Mouse (Mus musculus) heart, adult 2 months (tissue): ENCODE results near the gene Lsm14a.

Experiments
- CTCF ChIP-seq: fragments of 200-600 bp; IDR thresholded peaks from 2 replicates; pipeline ENCODE4 v1.8.1; 2022; ENCODE audit warnings: antibody characterized with exemption, mild to moderate bottlenecking, moderate library complexity
- EP300 ChIP-seq: fragments of 200-500 bp; IDR thresholded peaks from 2 replicates; pipeline ENCODE4 v1.6.1; 2011; ENCODE audit warnings: low read depth, low read length, control low read depth; ENCODE audit not compliant: insufficient read depth
- POLR2A ChIP-seq: fragments of 200-500 bp; IDR thresholded peaks from 2 replicates; pipeline ENCODE4 v1.6.1; 2011; ENCODE audit warnings: mild to moderate bottlenecking, low read depth, low read length, control low read depth; ENCODE audit not compliant: insufficient read depth

- TF ChIP-seq CTCF (no peak), EP300 (no peak), POLR2A (no peak)
Measured at GRCm38 (mm10) chr7:34338445-34339163, 54.5 kb downstream of the Lsm14a start.
